Mouse (Mus musculus) liver, embryonic 14.5 days (tissue): Measurements from ENCODE around the gene Cdh16.

ENCODE experiments used
- CTCF ChIP-seq: IDR thresholded peaks from 2 replicates; pipeline ENCODE4 v1.5.1; 2016; ENCODE audit warnings: antibody characterized with exemption, low read depth, control low read depth
- EP300 ChIP-seq: IDR thresholded peaks from 2 replicates; pipeline ENCODE4 v1.6.1; 2016; ENCODE audit warnings: antibody characterized with exemption, low read depth

DNA sequence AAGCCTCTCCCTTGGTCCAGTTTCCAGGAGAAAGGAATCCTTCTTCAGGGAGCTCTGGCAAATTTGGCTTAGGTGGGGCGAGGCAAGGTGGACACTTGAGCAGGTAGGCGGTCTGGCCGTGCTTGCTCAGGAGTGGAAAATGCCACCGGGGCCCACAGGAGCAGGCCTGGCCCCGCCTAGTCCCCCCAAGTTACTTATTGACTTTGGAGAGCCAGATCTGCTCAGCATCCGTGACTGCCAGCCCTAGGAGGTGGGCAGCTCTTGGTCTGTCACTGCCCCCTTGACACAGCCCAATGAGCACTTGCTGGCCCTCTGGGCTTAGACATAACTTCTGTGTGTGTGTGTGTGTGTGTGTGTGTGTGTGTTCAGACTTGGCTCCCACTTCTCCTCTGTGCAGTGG is at the start of gene Cdh16:
- TF ChIP-seq EP300, result no peak
- no peak for TF ChIP-seq CTCF
